Mouse (Mus musculus): ENCODE measurements at regions not wholly inside any gene's neighbourhood (a gene's known extent, or its start where the extent isn't known, plus 50 kb on each side); places are given as distances from the start of the nearest gene placed in this dataset.

- H3K36me3 ChIP-seq (ENCODE audit: control insufficient read depth, insufficient read depth, low read length): no peaks in the 10 kb centered on the region
- H3K27me3 ChIP-seq (ENCODE audit: control insufficient read depth, insufficient read depth, low read length): no peaks in the 10 kb centered on the region
- H3K4me3 ChIP-seq (ENCODE audit: control insufficient read depth, low read depth, low read length): no peak overlapping the region
- no peak for TF ChIP-seq POLR2A (IDR thresholded peaks at IDR 0.05; ENCODE audit: control insufficient read depth, low read depth, low read length)
- no peak for TF ChIP-seq CTCF (IDR thresholded peaks at IDR 0.05; ENCODE audit: control insufficient read depth, insufficient read depth, insufficient replicate concordance, low read depth, low read length)
- 0 out of 2 replicates have a peak, but pooled peaks cover 4% of the 10 kb centered on the region for H3K4me1 ChIP-seq (ENCODE audit: control insufficient read depth, insufficient read depth, low read length)
- no peak overlapping the region for H3K27ac ChIP-seq (ENCODE audit: control insufficient read depth, insufficient read depth, low read depth, low read length)
Observed at GRCm38 (mm10) chr11:19709337-19709736, 214.8 kb upstream of the Spred2 start.

- H3K27ac ChIP-seq (ENCODE audit: control insufficient read depth, insufficient read depth, low read depth, low read length): no peak overlapping the region
- no peak for TF ChIP-seq CTCF (IDR thresholded peaks at IDR 0.05; ENCODE audit: control insufficient read depth, insufficient read depth, insufficient replicate concordance, low read depth, low read length)
- H3K4me1 ChIP-seq (ENCODE audit: control insufficient read depth, insufficient read depth, low read length): 0 out of 2 replicates have a peak, but pooled peaks cover 4% of the 10 kb centered on the region
- H3K4me3 ChIP-seq (ENCODE audit: control insufficient read depth, low read depth, low read length): no peak overlapping the region
- no peaks in the 10 kb centered on the region for H3K36me3 ChIP-seq (ENCODE audit: control insufficient read depth, insufficient read depth, low read length)
- H3K27me3 ChIP-seq (ENCODE audit: control insufficient read depth, insufficient read depth, low read length): no peaks in the 10 kb centered on the region
Observed at GRCm38 (mm10) chr11:19713091-19713490, 211.1 kb upstream of the Spred2 start.

- no peak overlapping the region for H3K27ac ChIP-seq (ENCODE audit: control insufficient read depth, insufficient read depth, low read depth, low read length)
- 0 out of 2 replicates have a peak, but pooled peaks cover 4% of the 10 kb centered on the region for H3K4me1 ChIP-seq (ENCODE audit: control insufficient read depth, insufficient read depth, low read length)
- no peaks in the 10 kb centered on the region for H3K36me3 ChIP-seq (ENCODE audit: control insufficient read depth, insufficient read depth, low read length)
- H3K4me3 ChIP-seq (ENCODE audit: control insufficient read depth, low read depth, low read length): no peak overlapping the region; the same call in 1 of the 2 replicates
- no peaks in the 10 kb centered on the region for H3K27me3 ChIP-seq (ENCODE audit: control insufficient read depth, insufficient read depth, low read length)
- no peak for TF ChIP-seq CTCF (IDR thresholded peaks at IDR 0.05; ENCODE audit: control insufficient read depth, insufficient read depth, insufficient replicate concordance, low read depth, low read length)
- no peak for TF ChIP-seq POLR2A (IDR thresholded peaks at IDR 0.05; ENCODE audit: control insufficient read depth, low read depth, low read length)
Observed at GRCm38 (mm10) chr11:19713597-19713996, 210.6 kb upstream of the Spred2 start.

- Histone ChIP-seq H3K27ac (ENCODE audit: control insufficient read depth, insufficient read depth, low read depth, low read length) (no peak overlapping the region), H3K36me3 (ENCODE audit: control insufficient read depth, insufficient read depth, low read length) (no peaks in the 10 kb centered on the region), H3K4me1 (ENCODE audit: control insufficient read depth, insufficient read depth, low read length) (0 out of 2 replicates have a peak, but pooled peaks cover 4% of the 10 kb centered on the region), H3K27me3 (ENCODE audit: control insufficient read depth, insufficient read depth, low read length) (no peaks in the 10 kb centered on the region), H3K4me3 (ENCODE audit: control insufficient read depth, low read depth, low read length) (no peak overlapping the region)
- TF ChIP-seq CTCF (IDR thresholded peaks at IDR 0.05; ENCODE audit: control insufficient read depth, insufficient read depth, insufficient replicate concordance, low read depth, low read length) (no peak), POLR2A (IDR thresholded peaks at IDR 0.05; ENCODE audit: control insufficient read depth, low read depth, low read length) (no peak)
Observed at GRCm38 (mm10) chr11:19714211-19714610, 210.0 kb upstream of the Spred2 start.

GRCm38 (mm10) chr11:19714888-19715595 is 209.1 kb upstream of the Spred2 start:
- H3K4me1 ChIP-seq (ENCODE audit: control insufficient read depth, insufficient read depth, low read length): 0 out of 2 replicates have a peak, but pooled peaks cover 4% of the 10 kb centered on the region
- H3K27me3 ChIP-seq (ENCODE audit: control insufficient read depth, insufficient read depth, low read length): no peaks in the 10 kb centered on the region
- no peak overlapping the region for H3K27ac ChIP-seq (ENCODE audit: control insufficient read depth, insufficient read depth, low read depth, low read length)
- H3K36me3 ChIP-seq (ENCODE audit: control insufficient read depth, insufficient read depth, low read length): no peaks in the 10 kb centered on the region
- H3K4me3 ChIP-seq (ENCODE audit: control insufficient read depth, low read depth, low read length): no peak overlapping the region
- no peak for TF ChIP-seq POLR2A (IDR thresholded peaks at IDR 0.05; ENCODE audit: control insufficient read depth, low read depth, low read length)
- TF ChIP-seq CTCF (IDR thresholded peaks at IDR 0.05; ENCODE audit: control insufficient read depth, insufficient read depth, insufficient replicate concordance, low read depth, low read length): no peak

- Histone ChIP-seq H3K27me3 (ENCODE audit: control insufficient read depth, insufficient read depth, low read length) (no peaks in the 10 kb centered on the region), H3K4me1 (ENCODE audit: control insufficient read depth, insufficient read depth, low read length) (0 out of 2 replicates have a peak, but pooled peaks cover 5% of the 10 kb centered on the region), H3K36me3 (ENCODE audit: control insufficient read depth, insufficient read depth, low read length) (no peaks in the 10 kb centered on the region), H3K4me3 (ENCODE audit: control insufficient read depth, low read depth, low read length) (no peak overlapping the region), H3K27ac (ENCODE audit: control insufficient read depth, insufficient read depth, low read depth, low read length) (no peak overlapping the region)
- TF ChIP-seq CTCF (IDR thresholded peaks at IDR 0.05; ENCODE audit: control insufficient read depth, insufficient read depth, insufficient replicate concordance, low read depth, low read length): no peak
Observed at GRCm38 (mm10) chr11:19718165-19718564, 206.0 kb upstream of the Spred2 start.

GRCm38 (mm10) chr11:19729031-19729430 is 195.1 kb upstream of the Spred2 start:
- Histone ChIP-seq H3K36me3 (ENCODE audit: control insufficient read depth, insufficient read depth, low read length) (no peaks in the 10 kb centered on the region), H3K27ac (ENCODE audit: control insufficient read depth, insufficient read depth, low read depth, low read length) (no peak overlapping the region), H3K4me3 (ENCODE audit: control insufficient read depth, low read depth, low read length) (no peak overlapping the region), H3K27me3 (ENCODE audit: control insufficient read depth, insufficient read depth, low read length) (no peaks in the 10 kb centered on the region), H3K4me1 (ENCODE audit: control insufficient read depth, insufficient read depth, low read length) (no peaks in the 10 kb centered on the region)
- no peak for TF ChIP-seq POLR2A (IDR thresholded peaks at IDR 0.05; ENCODE audit: control insufficient read depth, low read depth, low read length)

Measured in testis, adult 2 months (tissue).